Mouse (Mus musculus) liver, postnatal 0 days (tissue): ENCODE results near the gene Rtel1.

ENCODE experiments used
- CTCF ChIP-seq: sonication (generic); IDR thresholded peaks from 2 replicates; pipeline ENCODE4 v1.5.1; 2016; ENCODE audit warnings: antibody characterized with exemption, low read depth
- EP300 ChIP-seq: IDR thresholded peaks from 2 replicates; pipeline ENCODE4 v1.6.1; 2016; ENCODE audit warnings: antibody characterized with exemption, low read depth, mild to moderate bottlenecking

- no peak for TF ChIP-seq CTCF
- no peak for TF ChIP-seq EP300
Observed at GRCm38 (mm10) chr2:181390136-181390870, 70.8 kb downstream of the Rtel1 start.
